ENCODE assay signal across 9 mouse cellular contexts in genomic region chr17:78592409-78592808, GRCm38 (mm10).
DNase-seq lines count a peak whose midpoint lies in the region; ATAC-seq and TF ChIP-seq lines count a peak whose summit lies in the region.
"Had no signal": no experiment of that assay in that cellular context is flagged by ENCODE, and none has a peak within 500 bp of the region (broad histone marks: within the 10 kb centered on the region; RNA-seq: fewer than 3 reads in every experiment).

No protein-coding gene starts in this region.

- no peaks in the 10 kb centered on the region for H3K36me3 ChIP-seq in heart, postnatal 0 days (replicated peaks; ENCODE audit: control insufficient read depth, insufficient read depth, low read length)
- H3K36me3 ChIP-seq in heart, embryonic 12.5 days, result no peaks in the 10 kb centered on the region
- H3K36me3 ChIP-seq in lung, postnatal 0 days (ENCODE audit: insufficient read depth, low read length), result no peaks in the 10 kb centered on the region
- H3K36me3 ChIP-seq: embryonic facial prominence, embryonic 13.5 days had no signal

- H3K9me3 ChIP-seq in heart, postnatal 0 days (replicated peaks; ENCODE audit: control insufficient read depth, low read length), result peaks cover 4% of the 10 kb centered on the region; the same call in 1 of the 2 replicates
- no peaks in the 10 kb centered on the region for H3K9me3 ChIP-seq in heart, embryonic 12.5 days (replicated peaks)
- H3K9me3 ChIP-seq in lung, postnatal 0 days (ENCODE audit: low read length), result no peaks in the 10 kb centered on the region
- H3K9me3 ChIP-seq: embryonic facial prominence, embryonic 13.5 days had no signal

- DNase-seq in heart, postnatal 0 days (ENCODE audit: low spot score), result no peak
- peak; percentile 71 for DNase-seq in right cerebral cortex, postnatal 4 days
- no peak for DNase-seq in right cerebral cortex, postnatal 36 days (ENCODE audit: low spot score in 2 of 2)
- DNase-seq in c-Kit-positive CD71-positive TER-119-negative erythroid progenitor cells, embryonic 14.5 days (ENCODE audit: low read depth), result peak; percentile 58
- peak; percentile 25 for DNase-seq in lung, postnatal 0 days (ENCODE audit: low spot score)
- peak; percentile 94 for DNase-seq in thymus, postnatal 4 days
- no peak for DNase-seq in heart, adult 11 months

- WGBS in heart, postnatal 0 days, result 52% methylated on average over 12 of the region's 12 CpGs
- 49% methylated on average over 12 of the region's 12 CpGs for WGBS in heart, embryonic 12.5 days
- WGBS in lung, postnatal 0 days, result 53% methylated on average over 12 of the region's 12 CpGs

- H3K4me2 ChIP-seq in heart, postnatal 0 days (ENCODE audit: low read depth, low read length), result no peak overlapping the region
- H3K4me2 ChIP-seq in heart, embryonic 12.5 days, result no peak overlapping the region
- no peak overlapping the region for H3K4me2 ChIP-seq in lung, postnatal 0 days (replicated peaks; ENCODE audit: low read depth, low read length)
- H3K4me2 ChIP-seq: embryonic facial prominence, embryonic 13.5 days had no signal

- ATAC-seq in heart, postnatal 0 days (ENCODE audit: insufficient read depth, low read depth), result no peak
- no peak for ATAC-seq in heart, embryonic 12.5 days (ENCODE audit: insufficient number of reproducible peaks, low FRiP score)
- no peak for ATAC-seq in lung, postnatal 0 days

- peak; percentile 32; the same call in 1 of the 2 replicates for TF ChIP-seq CTCF in heart, postnatal 0 days (IDR thresholded peaks at IDR 0.05; ENCODE audit: low read depth)
- TF ChIP-seq CTCF in lung, postnatal 0 days (IDR thresholded peaks at IDR 0.05), result peak; percentile 56

- no peaks in the 10 kb centered on the region for H3K4me1 ChIP-seq in heart, postnatal 0 days (ENCODE audit: control insufficient read depth, insufficient read depth)
- H3K4me1 ChIP-seq in heart, embryonic 12.5 days (replicated peaks), result peaks cover 9% of the 10 kb centered on the region
- no peaks in the 10 kb centered on the region for H3K4me1 ChIP-seq in lung, postnatal 0 days (ENCODE audit: insufficient read depth, low read depth, low read length)
- H3K4me1 ChIP-seq: embryonic facial prominence, embryonic 13.5 days had no signal

- no peak for TF ChIP-seq EP300 in heart, postnatal 0 days (IDR thresholded peaks at IDR 0.05; ENCODE audit: low read depth)
- no peak for TF ChIP-seq EP300 in lung, postnatal 0 days (IDR thresholded peaks at IDR 0.05)

- no peak overlapping the region for H3K27ac ChIP-seq in heart, postnatal 0 days (ENCODE audit: low read depth)
- H3K27ac ChIP-seq in heart, embryonic 12.5 days (ENCODE audit: poor library complexity, severe bottlenecking), result no peak overlapping the region
- H3K27ac ChIP-seq in lung, postnatal 0 days (ENCODE audit: low read length), result no peak overlapping the region
- H3K27ac ChIP-seq: embryonic facial prominence, embryonic 13.5 days had no signal

- no peak overlapping the region for H3K4me3 ChIP-seq in heart, postnatal 0 days (ENCODE audit: low read depth, low read length)
- no peak overlapping the region for H3K4me3 ChIP-seq in heart, embryonic 12.5 days
- H3K4me3 ChIP-seq in lung, postnatal 0 days (ENCODE audit: low read depth, low read length), result no peak overlapping the region
- H3K4me3 ChIP-seq: embryonic facial prominence, embryonic 13.5 days had no signal

- H3K27me3 ChIP-seq in heart, postnatal 0 days (ENCODE audit: control insufficient read depth, insufficient read depth, low read length), result no peaks in the 10 kb centered on the region
- H3K27me3 ChIP-seq in heart, embryonic 12.5 days (replicated peaks), result peaks cover 5% of the 10 kb centered on the region; the same call in 1 of the 2 replicates
- no peaks in the 10 kb centered on the region for H3K27me3 ChIP-seq in lung, postnatal 0 days (replicated peaks; ENCODE audit: insufficient read depth, low read length)
- H3K27me3 ChIP-seq: embryonic facial prominence, embryonic 13.5 days had no signal

- H3K9ac ChIP-seq in heart, postnatal 0 days (replicated peaks; ENCODE audit: low read depth, low read length), result no peak overlapping the region
- H3K9ac ChIP-seq in heart, embryonic 12.5 days, result no peak overlapping the region
- no peak overlapping the region for H3K9ac ChIP-seq in lung, postnatal 0 days (replicated peaks; ENCODE audit: low read depth)
- H3K9ac ChIP-seq: embryonic facial prominence, embryonic 13.5 days had no signal

Comparison
In these comparisons a context has a peak if more than half of its experiments do, and no peak if none do; other contexts are left out.
1. DNase-seq: peak in right cerebral cortex, postnatal 4 days (single experiment), c-Kit-positive CD71-positive TER-119-negative erythroid progenitor cells, embryonic 14.5 days (single experiment), lung, postnatal 0 days (single experiment) and thymus, postnatal 4 days (single experiment); none in heart, postnatal 0 days (single experiment), right cerebral cortex, postnatal 36 days (0 of 2) and heart, adult 11 months (single experiment).